Mouse (Mus musculus): ENCODE data around the gene Ccdc22.

DNA sequence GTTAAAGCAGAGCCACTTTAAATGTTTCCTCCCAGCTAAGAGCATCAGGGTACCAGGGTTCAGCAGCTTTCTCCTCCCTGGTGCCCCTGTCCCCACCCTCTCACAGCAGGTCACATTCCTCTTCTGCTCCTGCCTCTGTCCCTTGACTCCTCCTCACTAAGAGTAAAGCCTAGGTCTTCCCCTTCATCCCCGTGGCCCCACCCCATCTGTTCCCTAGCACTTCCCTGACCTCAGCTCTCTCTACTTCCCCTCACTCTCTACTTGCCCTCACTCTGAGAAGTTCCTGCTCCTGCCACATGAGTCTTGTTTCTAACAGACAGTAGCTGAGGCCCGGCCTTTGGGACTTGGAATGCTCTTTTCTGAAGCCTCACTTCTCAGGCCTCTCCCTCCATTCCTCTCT lies 42.2 kb downstream of the Ccdc22 start:
- TF ChIP-seq MYOD1 (IDR thresholded peaks at IDR 0.05; ENCODE audit: control insufficient read depth in 1 of 3, insufficient read length in 2 of 3, low read depth in 2 of 3) = no peak
- TF ChIP-seq E2F4 (IDR thresholded peaks at IDR 0.05; ENCODE audit: insufficient read depth) = no peak
- TF ChIP-seq USF1 (IDR thresholded peaks at IDR 0.05; ENCODE audit: low read depth) = no peak
- TF ChIP-seq POLR2A (IDR thresholded peaks at IDR 0.05; ENCODE audit: insufficient read length, low read depth) = no peak
- no peak for TF ChIP-seq CEBPB (IDR thresholded peaks at IDR 0.05; ENCODE audit: insufficient read depth, poor library complexity, severe bottlenecking)
- no peak for TF ChIP-seq REST (IDR thresholded peaks at IDR 0.05; ENCODE audit: insufficient read depth, insufficient read length)
- no peak for TF ChIP-seq MAX (IDR thresholded peaks at IDR 0.05; ENCODE audit: low read depth)
- no peak for TF ChIP-seq POLR2AphosphoS2 (IDR thresholded peaks at IDR 0.05; ENCODE audit: insufficient read length, low read depth)
- TF ChIP-seq TCF12 (IDR thresholded peaks at IDR 0.05; ENCODE audit: insufficient read depth, poor library complexity, severe bottlenecking) = no peak
- TF ChIP-seq SRF (IDR thresholded peaks at IDR 0.05; ENCODE audit: control insufficient read depth, insufficient read length, low read depth) = no peak
- no peak for TF ChIP-seq TCF3 (IDR thresholded peaks at IDR 0.05; ENCODE audit: insufficient read length, low read depth)

All from myocyte (in vitro differentiated cells).